Mouse (Mus musculus) megakaryocyte progenitor cell, adult 5-6 weeks (primary cell): ENCODE measurements around the gene Tmem198b. TPM values are rescaled to one million over a fixed set of nuclear protein-coding genes. Genes with fewer than 3 reads are reported as not detected.

Experiments used
- ATAC-seq: replicated peaks from 2 replicates; pipeline ENCODE4 v1.8.0; 2016; ENCODE audit warnings: mild to moderate bottlenecking, moderate TSS enrichment, inconsistent platforms; ENCODE audit not compliant: poor library complexity
- total RNA-seq, 2 experiments: library from RNA; stranded (forward) in 1 of 2; stranded (reverse) in 1 of 2; fragments of 157-497, 149-512 nt in 1 of 2; fragments of 200-1000 nt in 1 of 2; gene quantifications; 2 replicates each; pipeline versions ENCODE4 v1.2.3 to v1.2.4; 2015 to 2017

Tmem198b gene
- total RNA-seq, 2 experiments from 2014 or later = 2.8 to 7.2 TPM

- no peak for ATAC-seq
Observed at GRCm38 (mm10) chr10:128802956-128803355, 1.2 kb downstream of the Tmem198b start.

GRCm38 (mm10) chr10:128801981-128802495 is 2.1 kb downstream of the Tmem198b start:
- no peak for ATAC-seq

- no peak for ATAC-seq
Observed at GRCm38 (mm10) chr10:128798676-128799075, 5.5 kb downstream of the Tmem198b start.

- no peak for ATAC-seq
Observed at GRCm38 (mm10) chr10:128795581-128795980, 8.6 kb downstream of the Tmem198b start.

GRCm38 (mm10) chr10:128794391-128794790 is 9.8 kb downstream of the Tmem198b start:
- ATAC-seq = peak; percentile 30; the same call in 1 of the 2 replicates

- no peak for ATAC-seq
Observed at GRCm38 (mm10) chr10:128793258-128793657, 10.9 kb downstream of the Tmem198b start.

- ATAC-seq = peak; percentile 30; the same call in 1 of the 2 replicates
Observed at GRCm38 (mm10) chr10:128792041-128792440, 12.1 kb downstream of the Tmem198b start.

GRCm38 (mm10) chr10:128790398-128791124 is 13.6 kb downstream of the Tmem198b start, which contains the start of gene Mmp19:
TSS of gene Mmp19 (plus strand) at chr10:128790910.
- peak; percentile 69 for ATAC-seq

- ATAC-seq = peak; percentile 77
Observed at GRCm38 (mm10) chr10:128780200-128780599, 24.0 kb downstream of the Tmem198b start.

GRCm38 (mm10) chr10:128779011-128779795 is 25.0 kb downstream of the Tmem198b start:
- peak; percentile 93 for ATAC-seq

GRCm38 (mm10) chr10:128778441-128778840 is 25.7 kb downstream of the Tmem198b start:
- ATAC-seq = no peak

GRCm38 (mm10) chr10:128773685-128774084 is 30.5 kb downstream of the Tmem198b start:
- ATAC-seq = peak; percentile 84

GRCm38 (mm10) chr10:128772895-128773294 is 31.3 kb downstream of the Tmem198b start:
- ATAC-seq = peak; percentile 61; the same call in 1 of the 2 replicates

Other genes starting within 250 kb of the Tmem198b start
- gene Pa2g4, start 238.4 kb downstream of the Tmem198b start, total RNA-seq (2015) = 504 and 526 TPM in 2 replicates
- gene Pa2g4, start 238.4 kb downstream of the Tmem198b start, total RNA-seq (2017) = 351 and 437 TPM in 2 replicates
- gene Erbb3, start 214.7 kb downstream of the Tmem198b start, total RNA-seq (2015) = 2.1 and 2.9 TPM in 2 replicates
- gene Erbb3, start 214.7 kb downstream of the Tmem198b start, total RNA-seq (2017) = 1.7 and 2.1 TPM in 2 replicates
- gene Rps26, start 177.6 kb downstream of the Tmem198b start, total RNA-seq (2015) = 2,069 and 2,075 TPM in 2 replicates
- 838 and 883 TPM in 2 replicates for gene Rps26, start 177.6 kb downstream of the Tmem198b start, total RNA-seq (2017)
- 0.20 TPM in 1 of 2 replicates, not detected in the other for gene Ikzf4, start 158.4 kb downstream of the Tmem198b start, total RNA-seq (2015)
- 0.04 TPM in 1 of 2 replicates, not detected in the other for gene Ikzf4, start 158.4 kb downstream of the Tmem198b start, total RNA-seq (2017)
- 2.0 and 2.2 TPM in 2 replicates for gene Suox, start 130.3 kb downstream of the Tmem198b start, total RNA-seq (2015)
- gene Suox, start 130.3 kb downstream of the Tmem198b start, total RNA-seq (2017) = 4.8 and 5.6 TPM in 2 replicates
- 33.1 and 40.2 TPM in 2 replicates for gene Rab5b, start 108.1 kb downstream of the Tmem198b start, total RNA-seq (2015)
- gene Rab5b, start 108.1 kb downstream of the Tmem198b start, total RNA-seq (2017) = 47.9 and 50.6 TPM in 2 replicates
- 0.12 and 0.68 TPM in 2 replicates for gene Pmel, start 100.2 kb downstream of the Tmem198b start, total RNA-seq (2015)
- gene Pmel, start 100.2 kb downstream of the Tmem198b start, total RNA-seq (2017) = 0.96 TPM in 1 of 2 replicates, not detected in the other
- gene Cdk2, start 99.3 kb downstream of the Tmem198b start, total RNA-seq (2015) = 83.1 and 98.3 TPM in 2 replicates
- 65.8 and 68.0 TPM in 2 replicates for gene Cdk2, start 99.3 kb downstream of the Tmem198b start, total RNA-seq (2017)
- 9.6 and 13.0 TPM in 2 replicates for gene Dgka, start 59.5 kb downstream of the Tmem198b start, total RNA-seq (2015)
- 9.1 and 10.7 TPM in 2 replicates for gene Dgka, start 59.5 kb downstream of the Tmem198b start, total RNA-seq (2017)
- gene Pym1, start 56.5 kb downstream of the Tmem198b start, total RNA-seq (2015) = 36.6 and 37.7 TPM in 2 replicates
- 38.9 and 53.4 TPM in 2 replicates for gene Pym1, start 56.5 kb downstream of the Tmem198b start, total RNA-seq (2017)
- gene Mmp19, start 13.5 kb downstream of the Tmem198b start, total RNA-seq (2015) = 4.8 and 5.3 TPM in 2 replicates
- gene Mmp19, start 13.5 kb downstream of the Tmem198b start, total RNA-seq (2017) = 12.8 and 15.5 TPM in 2 replicates
- gene Dnajc14, start 308 bp downstream of the Tmem198b start, total RNA-seq (2015) = 14.9 and 19.2 TPM in 2 replicates
- gene Dnajc14, start 308 bp downstream of the Tmem198b start, total RNA-seq (2017) = 33.4 and 36.4 TPM in 2 replicates
- gene Sarnp, start 13.0 kb upstream of the Tmem198b start, total RNA-seq (2015) = 245 and 268 TPM in 2 replicates
- gene Sarnp, start 13.0 kb upstream of the Tmem198b start, total RNA-seq (2017) = 250 and 268 TPM in 2 replicates
- 58.1 and 62.7 TPM in 2 replicates for gene Ormdl2, start 17.3 kb upstream of the Tmem198b start, total RNA-seq (2015)
- 65.6 and 105 TPM in 2 replicates for gene Ormdl2, start 17.3 kb upstream of the Tmem198b start, total RNA-seq (2017)
- 0.07 TPM in 1 of 2 replicates, not detected in the other for gene Gdf11, start 87.3 kb upstream of the Tmem198b start, total RNA-seq (2015)
- 0.34 TPM in 1 of 2 replicates, not detected in the other for gene Gdf11, start 87.3 kb upstream of the Tmem198b start, total RNA-seq (2017)
- 210 and 275 TPM in 2 replicates for gene Cd63, start 96.6 kb upstream of the Tmem198b start, total RNA-seq (2015)
- 143 and 180 TPM in 2 replicates for gene Cd63, start 96.6 kb upstream of the Tmem198b start, total RNA-seq (2017)
- gene Rdh5, start 118.5 kb upstream of the Tmem198b start, total RNA-seq (2015) = 0.90 and 15.7 TPM in 2 replicates
- 0.79 and 2.9 TPM in 2 replicates for gene Rdh5, start 118.5 kb upstream of the Tmem198b start, total RNA-seq (2017)
- gene Bloc1s1, start 119.7 kb upstream of the Tmem198b start, total RNA-seq (2015) = 103 and 133 TPM in 2 replicates
- 65.7 and 106 TPM in 2 replicates for gene Bloc1s1, start 119.7 kb upstream of the Tmem198b start, total RNA-seq (2017)
- gene Itga7, start 129.4 kb upstream of the Tmem198b start, total RNA-seq (2015) = 0.15 TPM in 1 of 2 replicates, not detected in the other
- not detected in 2 replicates for gene Itga7, start 129.4 kb upstream of the Tmem198b start, total RNA-seq (2017)
- gene Mettl7b, start 156.6 kb upstream of the Tmem198b start, total RNA-seq (2015) = not detected in 2 replicates
- gene Mettl7b, start 156.6 kb upstream of the Tmem198b start, total RNA-seq (2017) = not detected in 2 replicates
- not detected in 2 replicates for gene Olfr9, start 185.1 kb upstream of the Tmem198b start, total RNA-seq (2015)
- gene Olfr9, start 185.1 kb upstream of the Tmem198b start, total RNA-seq (2017) = not detected in 2 replicates
- not detected in 2 replicates for gene Olfr763, start 206.4 kb upstream of the Tmem198b start, total RNA-seq (2015)
- not detected in 2 replicates for gene Olfr763, start 206.4 kb upstream of the Tmem198b start, total RNA-seq (2017)
- not detected in 2 replicates for gene Olfr764-ps1, start 235.5 kb upstream of the Tmem198b start, total RNA-seq (2015)
- gene Olfr764-ps1, start 235.5 kb upstream of the Tmem198b start, total RNA-seq (2017) = not detected in 2 replicates
- not detected in 2 replicates for gene Olfr765, start 245.6 kb upstream of the Tmem198b start, total RNA-seq (2015)
- gene Olfr765, start 245.6 kb upstream of the Tmem198b start, total RNA-seq (2017) = not detected in 2 replicates